Mouse (Mus musculus) liver, embryonic 11.5 days (tissue): ENCODE results near the gene Hoxd9. TPM values are rescaled to one million over a fixed set of nuclear protein-coding genes. Genes with fewer than 3 reads are reported as not detected.

Experiments used
- ATAC-seq: fragments of 200-750 bp; cut with Nextera tagmentation; replicated peaks from 2 replicates; pipeline ENCODE4 v1.8.0; 2017; ENCODE audit warnings: moderate number of reproducible peaks, mild to moderate bottlenecking, moderate TSS enrichment, moderate library complexity; ENCODE audit not compliant: low FRiP score
- DNase-seq: peaks from one replicate; pipeline ENCODE4 v3.0.0-alpha.2; 2017; ENCODE audit warnings: low spot score
- H3K27ac ChIP-seq: fragments of 300-500 bp; sonication (generic); 2 replicates; pipeline ENCODE4 v1.5.1; 2014; ENCODE audit warnings: mild to moderate bottlenecking, low read depth, low read length, control low read depth
- H3K27me3 ChIP-seq: fragments of 300-500 bp; sonication (generic); replicated peaks from 2 replicates; pipeline ENCODE4 v1.6.1; 2014; ENCODE audit warnings: low read length, mixed read lengths; ENCODE audit not compliant: control insufficient read depth, insufficient read depth
- H3K36me3 ChIP-seq: fragments of 300-500 bp; sonication (generic); 2 replicates; pipeline ENCODE4 v1.6.1; 2014; ENCODE audit warnings: mild to moderate bottlenecking, low read length, moderate library complexity, mixed read lengths; ENCODE audit not compliant: control insufficient read depth, insufficient read depth
- H3K4me1 ChIP-seq: fragments of 300-500 bp; sonication (generic); replicated peaks from 2 replicates; pipeline ENCODE4 v1.6.1; 2014; ENCODE audit warnings: low read length, mixed read lengths; ENCODE audit not compliant: control insufficient read depth, insufficient read depth
- H3K4me2 ChIP-seq: fragments of 300-500 bp; sonication (generic); 2 replicates; pipeline ENCODE4 v1.6.1; 2014; ENCODE audit warnings: mild to moderate bottlenecking, control low read depth, moderate library complexity
- H3K4me3 ChIP-seq: fragments of 300-500 bp; sonication (generic); 2 replicates; pipeline ENCODE4 v1.5.1; 2014; ENCODE audit warnings: low read depth, low read length, control low read depth
- H3K9ac ChIP-seq: fragments of 300-500 bp; sonication (generic); 2 replicates; pipeline ENCODE4 v1.6.1; 2014; ENCODE audit warnings: low read depth, low read length, control low read depth
- H3K9me3 ChIP-seq: fragments of 300-500 bp; sonication (generic); 2 replicates; pipeline ENCODE4 v1.6.1; 2016; ENCODE audit warnings: low read length, inconsistent platforms, mixed read lengths; ENCODE audit not compliant: control insufficient read depth
- WGBS: fragments of 180-500 bp; shearing (Covaris S2); extraction: QIAGEN DNeasy Blood & Tissue Kit; methylation state at CpG from one replicate; pipeline ENCODE4 v1.1.7; 2014; 5-methylcytosine and 5-hydroxymethylcytosine counted together
- polyA plus RNA-seq: library from polyadenylated mRNA; unstranded; fragments of >200 nt; fragmentation: Nextera tagmentation; extraction: Ambion mirVana; gene quantifications from 2 replicates; pipeline ENCODE4 v1.2.1, GENCODE M21; 2014

The Hoxd9 gene
- polyA plus RNA-seq, 1 experiment from 2014 or later = 0.22 TPM

- Histone ChIP-seq H3K4me2 (peak overlapping the region; percentile 57), H3K36me3 (no peaks in the 10 kb centered on the region), H3K9me3 (no peaks in the 10 kb centered on the region), H3K9ac (no peak overlapping the region), H3K27ac (no peak overlapping the region), H3K4me3 (peak overlapping the region; percentile 44), H3K4me1 (peaks cover 2% of the 10 kb centered on the region; the same call in 1 of the 2 replicates), H3K27me3 (peaks cover 98% of the 10 kb centered on the region)
- no peak for ATAC-seq
- 8% methylated on average over 24 of the region's 25 CpGs for WGBS
- no peak for DNase-seq
These were observed 30.2 kb downstream of the Hoxd9 start for GRCm38 (mm10) chr2:74727640-74728302.

- DNase-seq = peak; percentile 33
- 28% methylated on average over 13 of the region's 13 CpGs for WGBS
- Histone ChIP-seq H3K27me3 (peaks cover 98% of the 10 kb centered on the region), H3K9ac (no peak overlapping the region), H3K4me1 (peaks cover 2% of the 10 kb centered on the region; the same call in 1 of the 2 replicates), H3K27ac (no peak overlapping the region), H3K4me3 (no peak overlapping the region), H3K36me3 (no peaks in the 10 kb centered on the region), H3K4me2 (no peak overlapping the region), H3K9me3 (no peaks in the 10 kb centered on the region)
- ATAC-seq = no peak
These were observed 30.8 kb downstream of the Hoxd9 start for GRCm38 (mm10) chr2:74728303-74728680.

GRCm38 (mm10) chr2:74730331-74730730 lies 32.8 kb downstream of the Hoxd9 start:
- no peak overlapping the region for H3K4me2 ChIP-seq
- no peak overlapping the region for H3K27ac ChIP-seq
- no peaks in the 10 kb centered on the region for H3K36me3 ChIP-seq
- H3K27me3 ChIP-seq = peaks cover 98% of the 10 kb centered on the region
- no peak overlapping the region for H3K9ac ChIP-seq
- DNase-seq (no peak), ATAC-seq (no peak)
- no peaks in the 10 kb centered on the region for H3K9me3 ChIP-seq
- peaks cover 2% of the 10 kb centered on the region; the same call in 1 of the 2 replicates for H3K4me1 ChIP-seq
- 29% methylated on average over 8 of the region's 8 CpGs for WGBS
- H3K4me3 ChIP-seq = no peak overlapping the region

- Histone ChIP-seq H3K4me1 (peaks cover 2% of the 10 kb centered on the region; the same call in 1 of the 2 replicates), H3K36me3 (no peaks in the 10 kb centered on the region), H3K9me3 (no peaks in the 10 kb centered on the region), H3K4me2 (no peak overlapping the region), H3K9ac (no peak overlapping the region), H3K4me3 (no peak overlapping the region), H3K27me3 (peaks cover 98% of the 10 kb centered on the region), H3K27ac (no peak overlapping the region)
- ATAC-seq (no peak), DNase-seq (no peak)
These were observed 33.5 kb downstream of the Hoxd9 start for GRCm38 (mm10) chr2:74731055-74731454.

GRCm38 (mm10) chr2:74731799-74732512 lies 34.4 kb downstream of the Hoxd9 start:
- 18% methylated on average over 9 of the region's 9 CpGs for WGBS
- no peaks in the 10 kb centered on the region for H3K9me3 ChIP-seq
- H3K9ac ChIP-seq = no peak overlapping the region
- ATAC-seq (no peak), DNase-seq (no peak)
- H3K36me3 ChIP-seq = no peaks in the 10 kb centered on the region
- peaks cover 98% of the 10 kb centered on the region for H3K27me3 ChIP-seq
- H3K27ac ChIP-seq = no peak overlapping the region
- H3K4me2 ChIP-seq = no peak overlapping the region; the same call in 1 of the 2 replicates
- no peak overlapping the region for H3K4me3 ChIP-seq
- peaks cover 2% of the 10 kb centered on the region; the same call in 1 of the 2 replicates for H3K4me1 ChIP-seq

- peak; percentile 36 for DNase-seq
- peaks cover 98% of the 10 kb centered on the region for H3K27me3 ChIP-seq
- H3K36me3 ChIP-seq = no peaks in the 10 kb centered on the region
- H3K4me1 ChIP-seq = no peaks in the 10 kb centered on the region; the same call in 1 of the 2 replicates
- no peak for ATAC-seq
- H3K4me2 ChIP-seq = peak overlapping the region; percentile 24
- H3K9ac ChIP-seq = no peak overlapping the region
- no peak overlapping the region for H3K27ac ChIP-seq
- 2% methylated on average over 52 of the region's 52 CpGs for WGBS
- no peaks in the 10 kb centered on the region for H3K9me3 ChIP-seq
- H3K4me3 ChIP-seq = 0 out of 2 replicates have a peak overlapping the region, but pooled peaks have one; percentile 6
These were observed 35.2 kb downstream of the Hoxd9 start for GRCm38 (mm10) chr2:74732513-74733316.

GRCm38 (mm10) chr2:74733317-74733661 lies 35.8 kb downstream of the Hoxd9 start:
- Histone ChIP-seq H3K4me1 (no peaks in the 10 kb centered on the region; the same call in 1 of the 2 replicates), H3K27me3 (peaks cover 98% of the 10 kb centered on the region), H3K4me3 (no peak overlapping the region), H3K27ac (no peak overlapping the region), H3K4me2 (peak overlapping the region; percentile 24), H3K9me3 (no peaks in the 10 kb centered on the region), H3K9ac (no peak overlapping the region), H3K36me3 (no peaks in the 10 kb centered on the region)
- ATAC-seq (no peak), DNase-seq (peak; percentile 35)
- 1% methylated on average over 16 of the region's 16 CpGs for WGBS

- Histone ChIP-seq H3K36me3 (no peaks in the 10 kb centered on the region), H3K4me1 (no peaks in the 10 kb centered on the region; the same call in 1 of the 2 replicates), H3K9me3 (no peaks in the 10 kb centered on the region), H3K4me2 (no peak overlapping the region), H3K27me3 (peaks cover 98% of the 10 kb centered on the region), H3K27ac (no peak overlapping the region), H3K9ac (no peak overlapping the region), H3K4me3 (no peak overlapping the region)
- ATAC-seq (no peak), DNase-seq (peak; percentile 32)
- 3% methylated on average over 6 of the region's 6 CpGs for WGBS
These were observed 36.2 kb downstream of the Hoxd9 start for GRCm38 (mm10) chr2:74733765-74734164.
